Mouse (Mus musculus) spleen, postnatal 14 days (tissue): ENCODE results near the gene Dram1.

ENCODE experiments used
- DNase-seq, 2 experiments: peaks; one replicate each; pipeline ENCODE4 v3.0.0; 2021 to 2022; ENCODE audit warnings: low spot score in 2 of 2

The Dram1 gene

DNA sequence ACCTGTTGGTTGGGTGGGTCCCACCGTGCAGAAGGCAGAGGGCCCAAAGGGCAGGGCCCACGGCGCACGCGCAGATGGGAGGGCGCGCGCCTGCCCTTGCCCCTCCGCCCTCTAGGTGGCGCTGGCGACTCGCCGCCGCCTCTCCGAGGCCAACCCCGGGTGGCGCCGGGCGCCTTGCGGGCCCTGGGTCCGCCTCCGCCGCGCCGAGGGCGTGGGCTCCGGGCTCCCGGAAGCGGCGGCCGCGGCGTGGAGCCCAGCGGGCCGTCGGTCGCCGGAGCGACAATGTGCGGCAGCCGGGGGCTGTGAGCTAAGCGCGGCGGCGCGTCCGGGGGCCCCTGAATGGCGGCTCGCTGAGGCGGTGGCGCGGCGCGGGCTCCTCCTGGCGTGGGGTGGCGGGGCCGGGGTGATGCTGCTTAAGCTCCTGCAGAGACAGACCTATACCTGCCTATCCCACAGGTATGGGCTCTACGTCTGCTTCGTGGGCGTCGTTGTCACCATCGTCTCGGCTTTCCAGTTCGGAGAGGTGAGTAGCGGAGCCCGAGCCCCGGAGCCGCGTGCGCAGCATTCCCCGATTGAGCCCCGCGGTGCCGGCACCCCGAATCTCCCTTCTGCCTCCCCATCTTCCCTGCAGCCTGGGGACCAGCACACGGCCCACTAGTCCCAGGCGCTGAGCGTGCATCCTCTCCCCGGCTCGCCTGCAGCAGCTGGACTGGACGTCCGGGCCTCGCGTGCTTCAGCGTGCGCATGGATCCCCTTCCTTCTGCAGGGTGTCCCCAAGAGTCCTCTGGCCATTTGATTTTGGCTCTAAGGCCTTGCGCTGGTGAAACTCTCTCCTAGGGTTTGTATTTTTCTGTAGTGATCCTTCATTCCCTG, at the start of gene Dram1, which contains the start of gene Gnptab:
Dram1 (minus strand) TSS at position 68 of the 873 bp plus-strand sequence.
Gnptab (plus strand) TSS at position 120 of the 873 bp plus-strand sequence.
- DNase-seq = peak; percentile 80 to 89

DNA sequence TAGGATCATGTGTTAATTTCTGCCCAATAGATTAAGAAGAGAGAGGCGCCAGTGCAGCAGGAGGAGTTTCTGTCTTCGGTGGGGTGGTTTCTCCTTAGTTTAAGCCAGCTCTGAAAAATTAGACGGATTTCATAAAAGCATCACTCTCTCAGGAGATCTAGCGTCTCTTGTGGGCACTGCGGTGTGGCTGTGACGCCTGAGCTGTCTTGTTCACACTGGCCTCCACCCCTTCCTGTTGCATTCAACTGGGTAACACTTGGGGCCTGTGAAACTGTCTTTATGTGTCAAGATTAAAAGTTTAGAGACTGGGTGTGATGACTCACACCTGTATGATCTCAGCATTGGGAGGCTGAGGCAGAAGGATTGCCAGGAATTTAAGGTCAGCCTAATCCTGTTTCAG, 49.1 kb upstream of the Dram1 start:
- no peak for DNase-seq

DNA sequence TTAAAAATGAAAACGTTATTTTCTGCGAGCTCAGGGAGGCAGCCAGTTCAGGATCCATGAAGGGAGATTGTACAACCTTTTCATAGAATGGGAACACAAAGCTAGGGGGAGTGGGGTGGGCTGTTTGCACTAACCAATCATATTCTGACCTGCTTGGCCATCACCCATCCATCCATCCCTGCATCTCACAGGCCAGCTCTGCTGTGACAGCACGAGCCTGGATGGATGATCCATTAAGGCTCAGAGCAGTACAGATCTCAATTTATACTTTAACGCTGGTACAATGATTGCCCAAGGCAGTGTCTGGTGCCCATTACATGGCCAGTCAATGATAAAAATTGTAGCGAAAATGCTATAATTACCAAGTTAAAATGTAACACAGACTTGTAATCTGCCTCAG, 48.0 kb upstream of the Dram1 start:
- DNase-seq = no peak

DNA sequence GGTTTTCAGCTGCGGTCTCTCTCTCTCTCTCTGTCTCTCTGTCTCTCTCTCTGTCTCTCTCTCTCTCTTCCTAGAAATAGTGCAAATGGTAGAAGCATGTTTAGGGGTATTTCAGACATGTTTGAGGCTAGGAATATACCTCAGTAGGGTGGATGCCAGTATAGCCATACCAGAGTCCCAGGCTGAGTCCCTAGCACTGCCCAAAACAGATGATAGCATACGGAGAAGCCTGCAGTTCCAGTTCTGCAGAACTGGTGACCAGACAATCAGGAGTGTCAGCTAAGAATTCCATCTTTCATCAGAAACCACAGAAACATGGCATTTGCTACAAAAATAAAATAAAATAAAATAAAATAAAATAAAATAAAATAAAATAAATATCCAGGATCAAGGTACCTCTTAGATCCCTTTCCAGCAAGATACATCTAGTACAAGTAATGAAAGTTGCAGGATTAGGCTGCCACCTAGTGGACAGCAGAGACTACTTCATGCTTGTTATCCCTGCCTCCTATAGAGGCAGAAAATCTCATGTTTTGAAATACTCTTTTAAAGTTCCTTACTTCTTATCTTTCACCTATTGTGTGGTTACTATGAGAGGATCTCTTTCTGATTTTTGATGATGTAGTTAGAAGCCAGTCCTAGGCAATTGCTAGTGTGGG, 47.4 kb upstream of the Dram1 start:
- DNase-seq = peak in 1 of 2 experiments; percentile 42

- no peak for DNase-seq
These were observed 42.0 kb upstream of the Dram1 start for GRCm38 (mm10) chr10:88420655-88421435.

DNA sequence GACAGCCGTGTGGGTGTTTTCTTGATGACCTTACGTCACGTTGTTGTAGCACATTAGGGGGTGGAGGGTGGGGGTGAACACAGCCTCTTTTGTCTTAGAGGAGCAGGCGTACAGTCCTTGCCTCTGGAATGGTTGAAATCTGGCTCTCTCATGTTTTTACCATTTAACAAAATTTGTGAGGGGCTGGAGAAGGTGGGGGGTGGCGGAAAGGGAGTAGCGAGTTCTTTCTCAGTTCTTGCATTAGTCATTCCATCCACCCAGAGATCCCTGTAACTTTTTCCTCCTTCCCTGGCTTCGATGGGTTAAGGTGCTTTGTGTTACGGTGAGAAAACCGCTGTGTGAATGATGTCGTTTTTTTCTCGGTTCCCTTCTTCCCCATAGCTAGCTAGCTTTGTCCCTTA, 41.3 kb upstream of the Dram1 start:
- DNase-seq = no peak

DNA sequence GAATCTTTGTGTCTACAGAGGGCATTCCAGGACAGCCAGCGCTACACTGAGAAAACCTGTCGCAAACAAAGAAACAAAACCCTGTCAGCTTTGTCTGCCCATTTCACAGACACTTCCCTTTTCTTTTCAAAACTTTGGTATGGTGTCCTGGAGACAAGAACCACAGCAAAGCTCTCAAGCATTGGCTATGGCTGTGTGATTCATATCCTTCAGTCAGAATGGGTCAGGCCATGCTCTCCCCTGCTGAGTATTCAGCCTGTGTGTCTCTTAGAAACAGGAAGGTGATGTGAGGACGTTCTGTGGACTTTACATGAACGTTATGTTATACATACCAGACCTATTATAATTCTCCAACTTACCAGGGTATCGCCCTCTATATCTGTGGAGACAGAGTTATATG, 38.8 kb upstream of the Dram1 start:
- no peak for DNase-seq

DNA sequence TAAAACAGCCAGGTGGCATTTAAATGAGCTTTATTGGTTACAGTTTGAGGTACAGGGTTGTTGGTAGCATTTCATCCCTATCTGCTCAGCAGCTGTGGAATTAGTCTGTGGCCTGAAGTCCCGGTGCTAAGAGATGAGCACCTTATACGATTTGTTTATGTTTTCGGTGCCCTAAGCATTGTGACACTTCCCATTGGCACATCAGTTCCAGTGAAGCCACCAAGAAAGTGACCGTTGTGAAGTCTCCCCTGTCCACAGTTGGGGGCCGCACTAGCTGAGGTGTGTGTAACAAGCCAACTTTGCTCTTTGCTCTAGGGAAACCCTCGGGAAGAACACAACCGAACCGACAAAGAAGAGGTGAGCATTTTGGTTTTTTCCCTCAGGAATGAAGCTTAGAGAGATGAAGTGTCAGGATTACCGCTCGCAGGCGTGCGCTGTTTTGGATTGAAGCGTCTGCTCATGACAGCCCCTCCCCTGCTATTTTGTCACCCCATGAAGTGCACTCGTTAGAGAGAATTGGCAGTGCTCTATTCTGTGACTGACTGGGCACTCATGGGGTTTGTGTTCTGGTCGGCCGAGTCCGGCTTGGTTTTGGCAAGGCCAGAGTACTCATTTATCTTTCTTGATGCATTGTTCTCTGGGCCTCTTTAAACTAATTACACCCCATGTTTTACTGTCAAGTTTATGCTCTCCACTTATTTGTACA, 33.6 kb upstream of the Dram1 start:
- no peak for DNase-seq

DNA sequence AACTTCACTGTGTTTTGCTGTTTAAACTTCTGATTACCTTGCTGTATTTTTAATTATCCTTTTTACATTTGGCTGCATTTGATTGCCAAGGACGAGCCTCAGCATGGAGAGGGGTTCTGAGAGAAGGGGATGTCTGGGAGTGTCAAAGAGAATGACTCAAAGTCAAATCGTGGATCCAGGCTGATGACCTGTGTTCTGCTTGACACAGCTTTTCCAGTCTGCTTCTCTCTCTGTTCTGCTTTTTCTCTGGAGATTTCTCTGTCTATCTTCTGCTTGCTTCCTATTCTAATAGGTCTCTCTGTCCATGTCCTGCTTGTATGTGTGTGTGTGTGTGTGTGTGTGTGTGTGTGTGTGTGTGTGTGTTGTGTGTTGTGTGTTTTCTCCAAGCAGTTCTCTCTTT, 30.9 kb upstream of the Dram1 start:
- DNase-seq = no peak

DNA sequence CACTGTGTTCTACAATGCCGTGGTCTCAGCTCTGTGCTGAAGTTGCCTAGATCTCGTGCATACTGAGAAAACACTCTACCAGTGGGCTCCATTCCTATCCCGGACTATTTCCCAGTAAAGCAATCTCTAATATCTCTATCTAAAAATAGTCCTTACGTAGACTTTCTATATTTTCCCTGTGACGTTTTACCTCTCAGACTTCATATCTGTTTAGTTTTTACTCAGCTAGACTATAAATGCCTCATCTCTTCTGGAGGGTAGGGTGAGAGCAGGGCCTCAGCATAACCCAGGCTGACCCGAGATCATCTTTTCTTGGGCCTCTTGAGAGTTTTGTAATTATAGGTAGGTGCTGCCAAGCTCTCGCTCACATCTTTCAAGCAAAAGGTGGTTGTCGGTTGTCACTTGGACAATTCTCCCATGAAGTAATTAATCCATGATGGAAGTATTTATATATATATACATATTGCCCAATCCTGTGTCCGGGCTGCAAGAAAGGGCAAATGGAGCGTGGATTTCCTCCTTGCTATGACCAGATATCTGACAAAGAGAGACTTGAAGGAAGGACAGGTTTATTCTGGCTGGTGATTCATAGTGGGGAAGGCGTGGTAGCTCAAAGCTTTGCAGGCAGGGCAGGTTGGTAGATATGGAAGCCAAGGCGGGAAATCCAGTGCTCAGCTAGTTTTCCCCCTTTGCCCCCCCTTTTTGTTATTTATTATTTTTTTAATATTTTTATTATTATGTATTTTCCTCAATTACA, 29.2 kb upstream of the Dram1 start:
- DNase-seq = no peak

GRCm38 (mm10) chr10:88405812-88406211, 26.9 kb upstream of the Dram1 start:
- no peak for DNase-seq

- DNase-seq = no peak
These were observed 25.3 kb upstream of the Dram1 start for GRCm38 (mm10) chr10:88404220-88404619.

- no peak for DNase-seq
These were observed 24.1 kb upstream of the Dram1 start for GRCm38 (mm10) chr10:88403021-88403420.

GRCm38 (mm10) chr10:88399271-88399670, 20.4 kb upstream of the Dram1 start:
- no peak for DNase-seq

DNA sequence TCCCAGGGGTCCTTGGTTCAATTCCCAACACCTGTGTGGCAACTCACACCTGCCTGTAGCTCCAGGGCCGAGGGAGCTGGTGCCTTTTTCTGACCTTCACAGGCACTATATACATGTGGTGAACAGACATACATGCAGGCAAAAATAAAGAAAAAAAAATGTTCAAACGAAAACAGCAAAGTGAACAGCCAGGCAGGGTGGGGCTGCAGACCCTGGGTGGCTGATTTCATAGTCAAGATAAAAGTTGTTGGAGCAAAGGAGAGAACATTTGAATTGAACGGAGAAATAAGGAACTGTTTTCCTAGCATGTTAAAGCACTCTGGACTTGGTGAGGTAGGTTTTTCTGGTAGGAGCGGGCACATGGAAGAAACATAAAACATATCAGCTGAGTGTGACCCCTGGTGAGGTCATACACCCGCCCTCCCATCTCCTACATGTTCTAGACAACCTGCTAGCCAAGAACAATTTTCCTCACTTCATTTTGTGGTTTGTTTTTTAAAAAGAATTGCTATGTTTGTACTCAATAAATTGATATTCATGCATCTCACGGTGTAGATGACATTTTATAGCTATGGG, 19.9 kb upstream of the Dram1 start:
- no peak for DNase-seq

- no peak for DNase-seq
These were observed 13.4 kb upstream of the Dram1 start for GRCm38 (mm10) chr10:88392181-88392847.

- no peak for DNase-seq
These were observed 12.6 kb upstream of the Dram1 start for GRCm38 (mm10) chr10:88391495-88391894.

DNA sequence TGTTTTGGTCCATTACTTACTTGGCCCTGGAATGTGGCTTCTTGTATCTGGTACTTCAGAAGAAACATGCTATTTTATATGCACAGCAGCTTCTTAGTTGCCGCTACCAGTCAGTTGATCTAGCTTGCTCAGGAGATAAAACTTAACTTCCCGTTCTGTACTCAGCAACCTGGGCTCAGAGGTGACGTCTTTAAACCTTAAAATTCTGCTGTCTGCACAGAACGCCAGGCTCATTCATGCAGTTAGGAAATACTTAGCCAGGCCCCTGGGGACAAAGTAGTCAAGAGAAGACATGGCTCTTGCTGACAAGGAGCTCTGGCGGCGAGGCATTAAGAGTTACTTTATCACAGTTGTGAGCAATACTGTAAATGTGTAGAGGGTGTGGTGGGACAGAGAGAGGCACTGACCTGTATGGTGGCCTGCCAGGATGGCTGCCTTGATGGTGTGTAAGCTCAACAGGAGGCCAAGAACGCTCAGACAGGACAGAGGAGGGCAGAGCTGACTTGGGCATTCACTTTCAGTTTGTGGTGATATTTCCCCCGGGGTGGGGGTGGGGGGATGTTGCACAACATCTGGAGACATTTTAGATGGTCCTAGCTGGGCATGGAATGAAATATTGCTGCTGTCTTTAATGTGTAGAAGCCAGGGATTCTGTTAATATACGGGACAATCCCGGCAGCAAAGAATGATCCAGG, 11.4 kb upstream of the Dram1 start:
- DNase-seq = peak in 1 of 2 experiments; percentile 12

DNA sequence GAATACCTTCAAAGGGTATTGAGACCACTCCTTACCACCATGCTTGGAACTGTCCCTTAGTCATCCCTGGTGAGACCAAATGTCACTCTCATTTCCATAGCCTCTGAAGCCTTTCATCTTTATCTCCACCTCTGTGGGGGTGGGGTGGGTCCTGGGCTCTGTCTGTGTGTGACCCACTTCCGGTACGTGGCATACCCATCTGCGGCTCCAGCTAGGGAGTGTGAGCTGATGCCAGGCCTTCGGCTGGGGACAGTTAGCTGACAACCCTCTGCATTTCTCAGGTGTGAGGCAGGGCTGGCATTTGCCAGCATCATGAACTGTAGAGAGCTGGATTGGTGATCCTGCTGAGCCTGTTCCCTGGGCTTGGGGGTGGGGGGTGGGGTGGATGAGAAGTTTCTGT, 10.7 kb upstream of the Dram1 start:
- no peak for DNase-seq
